Mouse (Mus musculus): ENCODE data around the gene Hgd.

- TF ChIP-seq CTCF (IDR thresholded peaks at IDR 0.05; ENCODE audit: low read depth), result no peak
- TF ChIP-seq EP300 (optimal IDR thresholded peaks at IDR 0.05), result no peak
Measured at GRCm38 (mm10) chr16:37562414-37562813, 17.5 kb upstream of the Hgd start.

Data from stomach, postnatal 0 days (tissue).